Mouse (Mus musculus): ENCODE measurements around the gene Arhgef7.
A peak's percentile ranks its signal among the peaks of the same experiment; 100 is the strongest.

The Arhgef7 gene

DNA sequence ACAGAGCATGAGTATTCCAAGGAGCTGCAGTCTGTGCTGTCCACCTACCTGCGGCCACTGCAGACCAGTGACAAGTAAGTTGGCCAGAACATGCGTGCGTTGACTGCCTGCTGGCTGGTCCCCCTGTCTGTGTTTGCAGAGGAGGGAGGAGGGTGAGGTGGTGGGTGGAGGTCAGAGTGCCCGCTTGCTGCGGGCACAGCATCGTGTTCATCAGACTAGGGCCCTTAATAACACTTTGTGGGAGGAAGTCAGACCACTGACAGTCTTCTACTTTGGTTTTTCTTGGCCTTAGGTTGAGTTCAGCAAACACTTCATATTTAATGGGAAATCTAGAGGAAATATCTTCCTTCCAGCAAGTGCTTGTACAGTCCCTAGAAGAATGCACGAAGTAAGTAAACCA, 73.0 kb downstream of the Arhgef7 start:
- DNase-seq: no peak

DNA sequence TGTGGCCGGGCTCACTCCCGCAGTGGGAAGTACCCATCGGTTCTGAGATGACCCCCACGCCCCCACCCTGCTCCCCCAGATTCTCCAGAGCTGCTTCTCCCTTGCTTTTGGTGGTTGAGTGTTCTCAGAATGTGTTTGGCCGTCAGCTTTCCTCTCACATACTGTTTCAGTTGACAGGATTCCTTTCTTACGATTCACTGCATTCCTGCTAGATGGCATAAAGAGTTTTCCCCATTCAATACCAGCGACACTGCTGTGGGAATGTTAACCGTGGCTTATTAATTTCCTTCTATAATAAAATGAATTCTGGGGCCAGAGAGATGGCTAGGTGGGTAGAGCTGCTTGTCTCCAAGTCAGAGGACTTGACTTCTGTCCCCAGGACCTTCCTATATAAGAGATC, 74.0 kb downstream of the Arhgef7 start:
- DNase-seq: no peak

- DNase-seq: no peak
These were observed 77.4 kb downstream of the Arhgef7 start for GRCm38 (mm10) chr8:11804914-11805313.

- peak; percentile 10 for DNase-seq
These were observed 78.7 kb downstream of the Arhgef7 start for GRCm38 (mm10) chr8:11806252-11806651.

DNA sequence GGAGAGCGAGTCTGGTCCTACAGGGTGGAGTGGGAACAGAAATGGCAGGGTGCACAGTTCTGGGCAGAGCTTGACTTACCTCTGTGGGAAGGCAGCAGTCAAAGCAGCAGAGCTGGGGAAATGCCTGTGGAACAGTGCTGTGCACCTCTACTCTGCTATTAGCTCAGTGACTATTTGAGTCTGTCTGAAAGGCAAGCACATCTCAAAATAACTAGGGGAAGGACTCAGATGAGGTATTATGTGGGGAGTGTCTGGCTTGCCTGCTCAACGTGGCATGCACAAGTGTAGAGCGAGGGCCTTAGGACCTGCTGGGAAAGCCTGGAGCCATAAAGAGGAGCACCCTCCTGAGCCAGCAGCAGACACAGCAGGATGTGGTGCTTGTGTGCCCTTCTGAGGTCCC, 79.8 kb downstream of the Arhgef7 start:
- DNase-seq: no peak

GRCm38 (mm10) chr8:11808047-11808446, 80.5 kb downstream of the Arhgef7 start:
- no peak for DNase-seq

GRCm38 (mm10) chr8:11810426-11810825, 82.9 kb downstream of the Arhgef7 start:
- DNase-seq: no peak

DNA sequence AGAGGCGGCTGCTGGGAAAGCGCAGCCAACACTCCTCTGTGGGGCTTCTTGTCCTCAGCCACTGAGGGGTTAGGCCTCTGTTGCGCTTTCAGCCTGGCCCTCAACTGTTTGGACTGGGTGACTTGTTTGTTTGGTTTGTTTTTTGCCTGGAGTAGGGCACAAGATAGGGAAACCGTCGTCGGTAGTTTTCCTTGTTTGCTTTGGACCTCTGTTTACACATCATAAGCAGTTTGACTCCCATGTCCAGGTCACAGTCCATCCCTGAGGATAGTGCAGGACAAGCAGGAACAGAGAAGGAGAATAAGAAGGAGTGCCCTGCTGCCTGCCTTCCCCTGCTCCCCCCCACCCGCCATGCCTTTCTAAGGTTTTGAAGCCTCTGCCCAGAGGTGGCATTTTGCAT, 86.3 kb downstream of the Arhgef7 start:
- DNase-seq: no peak

DNA sequence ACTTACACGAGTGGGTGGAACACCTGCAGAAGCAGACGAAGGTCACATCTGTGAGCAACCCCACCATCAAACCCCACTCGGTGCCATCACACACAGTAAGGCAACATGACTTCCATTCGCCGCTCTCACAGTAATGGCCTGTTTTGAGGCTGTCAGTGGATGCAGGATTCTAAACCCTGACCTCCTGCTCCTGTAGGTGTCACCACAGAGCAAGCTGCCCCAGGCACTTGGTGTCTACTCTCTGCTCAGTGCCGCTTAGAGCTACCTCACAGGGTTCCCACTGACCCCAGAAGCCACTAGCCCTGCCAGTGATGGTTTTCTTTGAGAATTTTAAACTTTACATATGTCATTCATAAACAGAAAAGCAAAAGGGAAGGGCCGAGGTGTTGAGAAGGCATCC, 87.7 kb downstream of the Arhgef7 start:
- DNase-seq: peak; percentile 8

DNA sequence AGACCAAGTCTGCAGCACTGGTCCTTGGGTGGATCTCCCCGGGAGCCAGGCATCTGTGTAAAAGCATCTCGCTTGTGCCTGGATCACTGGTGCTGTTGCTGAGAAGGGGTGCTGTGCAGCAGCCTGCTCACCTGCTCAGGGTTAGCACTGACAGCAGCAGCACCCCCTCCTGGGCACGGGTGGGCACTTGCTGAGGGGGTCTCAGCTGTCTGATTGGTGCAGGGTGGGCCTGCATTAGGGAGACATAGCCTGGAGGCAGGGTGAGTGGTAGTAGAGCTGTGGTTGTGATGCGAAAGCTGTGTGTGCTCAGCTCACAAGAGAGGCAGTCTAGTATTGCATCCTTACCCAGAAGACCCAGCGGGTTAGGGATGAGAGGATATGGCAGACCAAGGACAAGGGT, 92.6 kb downstream of the Arhgef7 start:
- peak; percentile 30 for DNase-seq

- peak; percentile 64 for DNase-seq
These were observed 93.0 kb downstream of the Arhgef7 start for GRCm38 (mm10) chr8:11820568-11820967.

- no peak for DNase-seq
These were observed 94.1 kb downstream of the Arhgef7 start for GRCm38 (mm10) chr8:11821451-11822206.

- no peak for DNase-seq
These were observed 95.1 kb downstream of the Arhgef7 start for GRCm38 (mm10) chr8:11822550-11823060.

GRCm38 (mm10) chr8:11825756-11826155, 98.2 kb downstream of the Arhgef7 start:
- no peak for DNase-seq

DNA sequence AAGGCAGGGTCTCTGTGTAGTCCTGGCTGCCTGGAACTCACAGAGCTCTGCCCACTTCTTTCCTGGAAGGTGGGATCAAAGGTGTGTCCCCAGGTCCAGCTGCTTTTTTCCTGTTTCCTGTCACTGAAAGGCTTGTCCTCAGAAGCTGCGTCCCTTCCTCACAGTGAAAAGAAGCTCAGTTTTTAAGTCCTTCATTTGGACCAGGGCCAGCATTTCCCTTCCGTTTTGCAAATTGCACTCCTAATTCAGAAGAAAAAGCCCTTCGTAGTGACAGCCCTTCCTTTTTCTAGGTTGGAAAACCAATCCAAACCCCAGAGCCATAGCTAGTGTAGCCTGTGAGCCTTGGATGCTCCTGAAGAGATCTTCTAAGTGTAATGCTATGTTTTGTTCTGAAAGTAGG, 99.8 kb downstream of the Arhgef7 start:
- no peak for DNase-seq

DNA sequence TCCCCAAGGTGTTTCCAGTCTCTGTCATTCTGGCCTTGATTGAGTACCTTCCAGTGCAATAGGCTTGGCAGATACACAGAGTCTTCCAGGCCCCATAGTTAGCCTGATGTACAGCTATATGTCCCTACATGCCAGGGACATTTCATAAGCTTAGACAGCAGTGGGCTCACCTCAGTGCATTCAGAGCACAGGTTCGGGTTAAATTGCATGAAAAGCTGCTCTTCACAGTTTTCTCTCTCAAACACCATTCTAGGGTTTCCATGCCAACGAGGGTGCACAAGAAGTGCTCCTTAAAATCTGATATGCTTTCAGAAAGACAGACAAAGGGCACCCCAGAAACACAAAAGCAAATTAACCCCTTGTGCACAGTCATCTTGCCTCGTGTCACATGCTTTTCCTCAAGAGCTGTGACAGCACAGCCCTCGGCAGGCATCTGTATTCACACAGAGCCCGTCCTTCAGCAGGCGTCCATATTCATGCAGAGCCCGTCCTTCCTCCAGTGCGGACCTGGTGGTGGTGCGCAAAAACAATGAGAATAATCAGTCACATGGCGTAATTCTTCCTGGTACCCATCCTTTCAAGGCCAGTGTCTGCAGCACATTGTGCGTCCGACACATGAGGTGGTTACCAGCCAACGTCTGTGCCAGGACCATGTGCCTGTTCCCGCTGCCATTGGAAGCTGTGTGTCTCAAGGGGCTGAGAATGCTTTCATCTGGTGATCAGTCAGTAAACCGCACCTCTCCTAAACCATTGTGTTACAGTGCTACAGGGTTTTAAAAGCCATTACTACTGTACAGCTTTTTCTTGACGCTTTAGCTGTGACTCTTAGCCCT, 102.9 kb downstream of the Arhgef7 start:
- DNase-seq: no peak

- no peak for DNase-seq
These were observed 103.7 kb downstream of the Arhgef7 start for GRCm38 (mm10) chr8:11831174-11831573.

DNA sequence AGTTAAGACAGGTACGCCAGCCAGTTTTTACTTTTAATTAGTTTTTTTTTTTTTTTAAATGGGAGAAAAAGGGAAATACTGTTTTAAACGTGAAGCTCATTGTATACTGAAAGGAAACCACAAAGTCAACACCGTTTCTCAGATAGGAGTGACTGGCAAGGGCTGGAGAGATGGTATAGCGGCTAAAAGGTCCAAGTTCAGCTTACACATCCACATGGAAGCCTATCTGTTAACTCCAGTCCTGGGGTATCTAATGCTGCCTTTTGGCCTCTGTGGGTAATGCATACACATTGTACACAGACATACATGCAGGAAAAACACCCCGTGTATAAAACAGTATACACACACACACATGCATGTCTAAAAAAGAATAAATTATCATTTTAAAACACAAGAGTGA, 104.4 kb downstream of the Arhgef7 start:
- no peak for DNase-seq

DNA sequence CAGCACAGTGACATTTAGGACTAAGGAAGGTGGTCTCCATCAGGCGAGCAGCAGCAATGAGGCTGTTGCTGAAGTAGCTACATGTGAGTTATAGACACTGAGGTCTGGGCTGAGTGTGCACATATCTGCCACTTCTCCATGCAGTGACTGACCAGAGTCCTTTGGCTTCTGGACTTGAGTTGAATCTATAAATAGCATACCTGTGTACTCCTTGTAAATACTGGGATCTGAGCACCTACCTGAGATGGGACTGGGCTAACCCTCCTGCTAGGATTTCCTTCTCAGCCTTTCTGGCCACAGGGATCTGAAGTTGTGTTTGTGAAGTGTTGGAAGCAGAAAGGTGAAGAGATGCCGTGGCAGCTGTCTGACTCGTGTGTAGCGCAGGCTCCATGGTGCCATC, 105.6 kb downstream of the Arhgef7 start:
- DNase-seq: no peak

DNA sequence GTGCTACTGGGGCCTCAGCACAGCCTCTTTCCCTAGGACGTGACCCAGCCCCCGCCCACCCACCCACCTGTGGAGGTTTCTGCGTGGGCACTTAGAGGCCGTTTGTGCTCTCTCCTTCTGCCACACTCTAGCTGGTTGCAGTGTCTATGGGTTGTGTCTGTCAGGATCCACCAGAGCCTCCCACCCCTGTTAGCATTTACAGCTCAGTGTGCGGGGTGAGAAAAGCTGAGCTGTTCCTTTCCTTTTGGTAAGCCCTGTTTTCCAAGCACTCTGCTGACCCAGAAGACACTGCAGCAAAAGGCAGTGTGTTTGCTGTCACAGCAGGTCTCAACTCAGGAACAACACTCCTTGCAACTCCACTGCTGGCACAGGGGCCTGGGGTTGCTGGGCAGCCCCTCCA, 106.7 kb downstream of the Arhgef7 start:
- DNase-seq: no peak

DNA sequence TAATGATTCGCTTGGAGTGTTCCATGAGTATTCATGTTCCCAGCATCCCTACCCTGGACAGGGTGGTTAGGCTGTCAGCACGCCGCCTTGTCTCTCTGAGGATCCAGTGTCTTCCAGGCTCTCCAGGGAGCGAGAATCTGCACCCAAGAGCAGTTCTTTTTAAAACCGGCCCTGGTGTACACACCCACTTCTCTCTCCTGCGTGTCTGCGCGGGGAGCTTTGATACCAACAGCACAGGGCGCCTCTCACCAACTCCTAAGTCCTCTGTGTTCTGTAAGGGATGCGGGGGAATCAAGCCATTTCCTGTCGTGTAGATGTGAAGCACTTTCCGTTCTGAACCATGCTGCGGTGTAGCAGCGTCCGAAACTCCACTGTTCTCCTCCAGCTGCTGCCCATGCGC, 107.2 kb downstream of the Arhgef7 start:
- no peak for DNase-seq

DNA sequence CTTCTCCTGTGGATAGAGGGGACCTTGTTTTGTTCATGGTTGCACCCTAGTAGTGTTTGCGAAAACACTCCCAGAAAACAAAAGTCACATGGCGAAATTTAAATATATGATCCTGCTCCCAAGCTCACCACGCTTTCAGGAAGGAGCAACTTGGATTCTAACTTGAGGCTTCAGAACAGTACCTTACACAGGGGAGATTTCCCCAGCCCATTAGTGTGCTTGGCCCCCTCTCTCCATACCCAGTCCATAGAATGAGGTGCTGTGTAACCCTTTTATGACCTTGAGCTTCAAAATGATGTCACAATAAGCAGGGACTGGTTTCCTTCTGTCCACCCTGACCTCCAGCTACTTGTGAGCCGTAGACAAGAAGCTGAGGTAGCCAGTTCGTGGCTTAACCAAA, 112.7 kb downstream of the Arhgef7 start, which contains the start of gene Tex29:
Gene Tex29 (plus strand): TSS at position 301 of the 400 bp plus-strand sequence.
- DNase-seq: no peak

GRCm38 (mm10) chr8:11841571-11841970, 114.0 kb downstream of the Arhgef7 start:
- peak; percentile 32 for DNase-seq

DNA sequence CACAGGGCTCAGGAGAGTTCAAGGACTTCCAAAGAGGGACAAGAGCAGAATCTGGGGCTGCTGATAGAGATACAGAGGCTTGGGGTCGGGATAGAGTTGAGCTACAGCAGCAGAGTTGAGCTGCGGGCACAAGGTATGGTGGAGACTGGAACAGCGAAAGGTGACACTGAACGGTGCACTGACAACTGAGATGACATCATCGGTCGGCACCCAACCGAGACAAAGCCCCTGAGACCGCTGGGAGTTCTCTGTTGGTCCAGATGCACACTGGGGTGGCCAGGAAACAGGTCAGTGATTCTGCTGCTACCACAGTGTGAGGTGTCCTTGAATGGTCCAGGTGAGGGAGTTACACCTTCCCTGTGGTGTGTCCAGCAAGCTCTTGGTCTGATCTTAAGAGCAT, 115.2 kb downstream of the Arhgef7 start:
- no peak for DNase-seq

Measured in retina, postnatal 1 day (tissue).